Mouse (Mus musculus) heart, embryonic 10.5 days (tissue): ENCODE data around the gene Tmem236. TPM values are rescaled to one million over a fixed set of nuclear protein-coding genes. Genes with fewer than 3 reads are reported as not detected.
A peak's percentile ranks its signal among the peaks of the same experiment; 100 is the strongest.

ENCODE experiments used
- DNase-seq: peaks from one replicate; pipeline ENCODE4 v3.0.0-alpha.2; 2017; ENCODE audit warnings: low spot score
- H3K27ac ChIP-seq: fragments of 300-500 bp; sonication (generic); 2 replicates; pipeline ENCODE4 v1.5.1; 2016; ENCODE audit warnings: mild to moderate bottlenecking
- H3K27me3 ChIP-seq: fragments of 300-500 bp; sonication (generic); 2 replicates; pipeline ENCODE4 v1.6.1; 2016; ENCODE audit warnings: mild to moderate bottlenecking; ENCODE audit not compliant: poor library complexity, insufficient read depth, severe bottlenecking
- H3K36me3 ChIP-seq: fragments of 300-500 bp; sonication (generic); 2 replicates; pipeline ENCODE4 v1.6.1; 2016; ENCODE audit warnings: mild to moderate bottlenecking, moderate library complexity
- H3K4me1 ChIP-seq: fragments of 300-500 bp; sonication (generic); 2 replicates; pipeline ENCODE4 v1.6.1; 2016; ENCODE audit warnings: mild to moderate bottlenecking
- H3K4me3 ChIP-seq: fragments of 300-500 bp; sonication (generic); 2 replicates; pipeline ENCODE4 v1.5.1; 2016; ENCODE audit warnings: mild to moderate bottlenecking, moderate library complexity
- H3K9me3 ChIP-seq: fragments of 300-500 bp; sonication (generic); 2 replicates; pipeline ENCODE4 v1.6.1; 2016; ENCODE audit warnings: mild to moderate bottlenecking, moderate library complexity
- WGBS: fragments of 180-500 bp; shearing (Covaris S2); methylation state at CpG from one replicate; pipeline ENCODE4 v1.1.7; 2016; 5-methylcytosine and 5-hydroxymethylcytosine counted together
- polyA plus RNA-seq: library from polyadenylated mRNA; unstranded; fragments of >200 nt; fragmentation: Nextera tagmentation; extraction: Ambion mirVana; gene quantifications from 2 replicates; pipeline ENCODE4 v1.2.1, GENCODE M21; 2016

Gene Tmem236
- 0.06 TPM in 1 of 2 replicates, not detected in the other for polyA plus RNA-seq

- DNase-seq, result no peak
- WGBS, result 81% methylated on average over 3 of the region's 3 CpGs
- Histone ChIP-seq H3K27me3 (no peaks in the 10 kb centered on the region), H3K4me3 (no peak within 1 kb of the TSS), H3K27ac (no peak within 1 kb of the TSS), H3K36me3 (no peaks in the 10 kb centered on the region), H3K9me3 (no peaks in the 10 kb centered on the region), H3K4me1 (no peaks in the 10 kb centered on the region)
Observed at GRCm38 (mm10) chr2:14174334-14174733, at the start of gene Tmem236. Gene Tmem236, plus strand, starts transcription at chr2:14174523.

- 88% methylated on average over 6 of the region's 6 CpGs for whole genome bisulfite sequencing
- Histone ChIP-seq H3K9me3 (no peaks in the 10 kb centered on the region), H3K4me1 (no peaks in the 10 kb centered on the region), H3K27me3 (no peaks in the 10 kb centered on the region), H3K4me3 (no peak overlapping the region), H3K27ac (no peak overlapping the region), H3K36me3 (peaks cover 27% of the 10 kb centered on the region)
- no peak for DNase-seq
Observed at GRCm38 (mm10) chr2:14126387-14126786, 47.9 kb upstream of the Tmem236 start.

- no peaks in the 10 kb centered on the region for H3K9me3 ChIP-seq
- WGBS, result 66% methylated on average over 3 of the region's 3 CpGs
- no peaks in the 10 kb centered on the region for H3K4me1 ChIP-seq
- H3K27ac ChIP-seq, result no peak overlapping the region
- peaks cover 39% of the 10 kb centered on the region for H3K36me3 ChIP-seq
- no peaks in the 10 kb centered on the region for H3K27me3 ChIP-seq
- no peak for DNase-seq
- no peak overlapping the region for H3K4me3 ChIP-seq
Observed at GRCm38 (mm10) chr2:14127629-14128028, 46.7 kb upstream of the Tmem236 start.

- no peak for DNase-seq
- Histone ChIP-seq H3K4me3 (no peak overlapping the region), H3K36me3 (peaks cover 42% of the 10 kb centered on the region), H3K27ac (no peak overlapping the region), H3K9me3 (no peaks in the 10 kb centered on the region), H3K4me1 (no peaks in the 10 kb centered on the region), H3K27me3 (no peaks in the 10 kb centered on the region)
- whole genome bisulfite sequencing, result 89% methylated on average over 12 of the region's 12 CpGs
Observed at GRCm38 (mm10) chr2:14130641-14131339, 43.5 kb upstream of the Tmem236 start.

DNA sequence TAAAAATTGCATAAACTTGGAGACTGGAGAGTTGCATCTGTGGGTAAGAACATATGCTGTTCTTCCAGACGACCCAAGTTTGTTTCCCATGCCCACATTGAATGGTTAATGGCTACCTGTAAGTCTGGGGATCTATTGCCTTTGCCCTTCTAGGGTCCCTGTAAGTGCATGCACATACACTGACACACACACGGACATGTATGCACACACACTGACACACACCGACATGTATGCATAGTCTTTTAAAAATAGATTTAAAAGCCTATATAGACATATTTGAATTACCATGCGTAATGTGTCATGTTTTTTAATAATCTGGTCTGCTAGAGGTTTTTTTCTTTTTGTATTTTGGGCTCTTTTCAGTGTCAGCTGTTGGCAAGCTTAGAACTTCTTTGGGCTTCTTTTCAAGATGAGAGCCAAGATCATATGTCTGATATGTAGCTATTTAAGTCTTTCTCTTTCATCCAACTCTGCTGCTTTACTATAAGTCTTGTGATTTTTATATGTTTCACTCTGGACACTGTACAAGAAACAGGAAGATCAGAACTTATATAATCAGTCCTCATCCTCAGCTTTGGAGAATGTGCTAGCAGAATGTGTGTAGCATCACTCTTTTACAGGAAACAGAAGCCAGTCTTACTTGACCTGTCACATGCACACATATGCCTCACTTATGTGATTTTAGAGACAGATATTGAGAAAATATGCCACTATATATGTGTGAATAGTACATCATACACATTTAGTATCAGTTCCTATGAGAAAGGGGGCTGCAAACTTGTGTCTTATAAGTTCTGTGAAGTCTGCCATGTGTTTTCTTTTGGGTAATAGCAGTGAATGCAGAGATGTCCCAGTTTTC lies 41.6 kb upstream of the Tmem236 start:
- Histone ChIP-seq H3K9me3 (no peaks in the 10 kb centered on the region), H3K36me3 (peaks cover 46% of the 10 kb centered on the region), H3K4me1 (no peaks in the 10 kb centered on the region), H3K4me3 (no peak overlapping the region), H3K27me3 (no peaks in the 10 kb centered on the region), H3K27ac (no peak overlapping the region)
- 92% methylated on average over 4 of the region's 4 CpGs for WGBS
- no peak for DNase-seq

GRCm38 (mm10) chr2:14136906-14137305 lies 37.4 kb upstream of the Tmem236 start:
- Histone ChIP-seq H3K4me3 (no peak overlapping the region), H3K36me3 (peaks cover 47% of the 10 kb centered on the region), H3K27ac (no peak overlapping the region), H3K9me3 (no peaks in the 10 kb centered on the region), H3K4me1 (peaks cover 8% of the 10 kb centered on the region; the same call in 1 of the 2 replicates), H3K27me3 (no peaks in the 10 kb centered on the region)
- DNase-seq, result no peak
- 82% methylated on average over 3 of the region's 3 CpGs for WGBS

- Histone ChIP-seq H3K4me3 (no peak overlapping the region), H3K27me3 (no peaks in the 10 kb centered on the region), H3K36me3 (peaks cover 54% of the 10 kb centered on the region), H3K9me3 (no peaks in the 10 kb centered on the region), H3K4me1 (peaks cover 8% of the 10 kb centered on the region; the same call in 1 of the 2 replicates), H3K27ac (peak overlapping the region; percentile 77)
- DNase-seq, result no peak
- WGBS, result 66% methylated on average over 6 of the region's 6 CpGs
Observed at GRCm38 (mm10) chr2:14139590-14139989, 34.7 kb upstream of the Tmem236 start.

DNA sequence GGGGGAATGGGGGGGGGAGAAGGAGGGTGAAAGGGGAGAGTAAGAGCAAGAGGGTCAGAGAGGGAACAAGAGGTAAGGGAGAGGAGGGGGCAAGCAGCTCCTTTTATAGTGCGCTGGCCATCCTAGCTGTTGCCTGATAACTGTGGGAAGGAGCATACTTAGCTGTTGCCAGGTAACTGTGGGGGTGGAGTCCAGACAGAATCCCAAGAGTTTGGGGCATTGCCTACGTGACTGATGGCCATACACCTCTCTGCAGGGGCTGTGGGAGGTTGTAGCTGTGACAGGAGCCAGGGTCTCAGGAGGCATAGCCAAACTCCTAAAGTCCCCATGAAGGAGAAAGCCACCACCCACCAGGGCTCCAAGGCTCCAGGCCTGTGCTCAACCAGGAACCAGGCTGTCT lies 34.3 kb upstream of the Tmem236 start:
- peak; percentile 80 for DNase-seq
- WGBS, result 48% methylated on average over 2 of the region's 2 CpGs
- no peaks in the 10 kb centered on the region for H3K9me3 ChIP-seq
- no peak overlapping the region for H3K4me3 ChIP-seq
- H3K4me1 ChIP-seq, result peaks cover 8% of the 10 kb centered on the region; the same call in 1 of the 2 replicates
- H3K27ac ChIP-seq, result peak overlapping the region; percentile 77; the same call in 1 of the 2 replicates
- H3K36me3 ChIP-seq, result peaks cover 55% of the 10 kb centered on the region
- no peaks in the 10 kb centered on the region for H3K27me3 ChIP-seq

DNA sequence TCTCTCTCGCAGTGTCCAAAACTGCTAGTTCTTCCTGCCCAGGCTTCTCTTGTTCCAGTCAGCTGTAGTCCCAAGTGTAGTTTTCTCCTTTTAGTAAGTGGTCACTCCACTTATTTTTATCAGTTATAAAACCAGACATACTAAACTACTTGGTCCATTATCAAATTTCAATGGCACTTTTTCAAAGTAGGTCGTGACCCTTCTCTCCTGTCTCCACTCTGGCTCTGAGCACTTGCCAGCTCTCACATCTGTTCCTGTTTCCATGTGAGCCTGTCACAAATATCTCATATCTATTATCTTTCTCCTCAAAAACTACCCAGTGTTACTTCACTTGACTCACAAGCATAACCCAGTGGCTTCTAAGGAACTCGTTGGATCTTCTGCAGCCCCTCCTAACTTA lies 29.0 kb upstream of the Tmem236 start:
- no peak overlapping the region for H3K4me3 ChIP-seq
- peaks cover 41% of the 10 kb centered on the region for H3K36me3 ChIP-seq
- H3K4me1 ChIP-seq, result no peaks in the 10 kb centered on the region
- DNase-seq, result no peak
- no peaks in the 10 kb centered on the region for H3K9me3 ChIP-seq
- no peak overlapping the region for H3K27ac ChIP-seq
- WGBS, result 54% methylated on average over 3 of the region's 3 CpGs
- H3K27me3 ChIP-seq, result no peaks in the 10 kb centered on the region

- DNase-seq, result no peak
- peaks cover 30% of the 10 kb centered on the region for H3K36me3 ChIP-seq
- no peaks in the 10 kb centered on the region for H3K27me3 ChIP-seq
- no peaks in the 10 kb centered on the region for H3K4me1 ChIP-seq
- H3K27ac ChIP-seq, result no peak overlapping the region
- no peaks in the 10 kb centered on the region for H3K9me3 ChIP-seq
- WGBS, result 87% methylated on average over 2 of the region's 2 CpGs
- H3K4me3 ChIP-seq, result no peak overlapping the region
Observed at GRCm38 (mm10) chr2:14146913-14147312, 27.4 kb upstream of the Tmem236 start.

- Histone ChIP-seq H3K4me1 (no peaks in the 10 kb centered on the region), H3K9me3 (no peaks in the 10 kb centered on the region), H3K36me3 (peaks cover 7% of the 10 kb centered on the region; the same call in 1 of the 2 replicates), H3K27me3 (no peaks in the 10 kb centered on the region), H3K27ac (no peak overlapping the region), H3K4me3 (no peak overlapping the region)
- DNase-seq, result no peak
- WGBS, result 81% methylated on average over 2 of the region's 2 CpGs
Observed at GRCm38 (mm10) chr2:14150829-14151228, 23.5 kb upstream of the Tmem236 start.

DNA sequence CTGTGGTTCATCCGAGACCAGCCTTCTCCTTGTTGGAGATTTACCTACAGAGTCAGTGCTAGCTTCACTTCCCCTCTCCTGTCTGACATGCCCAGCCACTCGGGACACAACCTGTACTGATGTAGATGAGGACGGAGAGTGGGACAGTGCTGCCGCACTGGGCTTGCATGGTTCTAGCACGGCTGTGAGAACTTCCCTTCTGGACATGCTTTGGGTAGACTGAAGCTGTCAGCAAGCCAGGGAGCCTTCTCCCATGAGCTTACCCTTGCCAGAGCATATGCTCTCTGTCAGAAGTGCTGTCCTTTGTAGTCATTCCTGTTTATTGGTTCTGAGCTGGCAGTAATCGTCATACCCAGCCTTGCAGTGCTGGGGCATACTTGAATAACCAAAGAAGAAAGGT lies 22.5 kb upstream of the Tmem236 start:
- H3K27ac ChIP-seq, result no peak overlapping the region
- H3K4me1 ChIP-seq, result no peaks in the 10 kb centered on the region
- H3K36me3 ChIP-seq, result no peaks in the 10 kb centered on the region
- no peaks in the 10 kb centered on the region for H3K9me3 ChIP-seq
- no peak for DNase-seq
- 87% methylated on average over 6 of the region's 6 CpGs for WGBS
- H3K4me3 ChIP-seq, result no peak overlapping the region
- H3K27me3 ChIP-seq, result no peaks in the 10 kb centered on the region

DNA sequence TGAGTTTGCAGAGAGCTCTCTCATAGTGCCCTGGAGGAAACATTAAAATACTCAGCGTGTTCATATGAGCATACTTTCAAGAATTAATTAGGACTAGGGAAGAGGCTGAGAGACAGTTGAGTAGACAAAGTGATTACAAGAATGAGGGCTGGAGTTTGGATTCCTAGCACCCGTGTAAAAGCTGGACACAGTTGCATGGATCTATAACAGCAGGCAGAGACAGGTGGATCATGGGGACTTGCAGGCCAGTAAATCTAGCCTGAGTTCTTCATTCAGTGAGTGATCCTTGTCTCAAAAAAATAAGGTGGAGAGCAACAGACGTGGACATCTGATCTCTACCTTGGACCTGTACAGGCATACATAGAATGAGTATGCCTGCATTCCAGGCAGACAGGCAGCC lies 15.3 kb upstream of the Tmem236 start:
- 71% methylated on average over 3 of the region's 3 CpGs for WGBS
- H3K4me3 ChIP-seq, result no peak overlapping the region
- peaks cover 7% of the 10 kb centered on the region; the same call in 1 of the 2 replicates for H3K4me1 ChIP-seq
- H3K27me3 ChIP-seq, result no peaks in the 10 kb centered on the region
- no peak for DNase-seq
- no peak overlapping the region for H3K27ac ChIP-seq
- H3K36me3 ChIP-seq, result no peaks in the 10 kb centered on the region
- H3K9me3 ChIP-seq, result no peaks in the 10 kb centered on the region
